Mouse (Mus musculus): ENCODE measurements around the gene Rchy1. TPM values are rescaled to one million over a fixed set of nuclear protein-coding genes. Genes with fewer than 3 reads are reported as not detected.

Rchy1 gene
- 5.5 and 6.1 TPM in 2 replicates for polyA plus RNA-seq (2012; rRNA removed)

GRCm38 (mm10) chr5:91962639-91963440, at the start of gene Rchy1:
TSS of gene Rchy1 (minus strand) at chr5:91963068.

GRCm38 (mm10) chr5:91987236-91987635, 24.4 kb upstream of the Rchy1 start, which contains the start of gene Odaph:
TSS of gene Odaph (plus strand) at chr5:91987475.

Other genes starting within 250 kb of the Rchy1 start
- not detected in 2 replicates for gene Odaph, start 24.4 kb upstream of the Rchy1 start, polyA plus RNA-seq (2012; rRNA removed)
- gene Cdkl2, start 80.8 kb upstream of the Rchy1 start, polyA plus RNA-seq (2012; rRNA removed): 0.47 TPM in 2 replicates
- 1.9 and 3.1 TPM in 2 replicates for gene G3bp2, start 120.7 kb upstream of the Rchy1 start, polyA plus RNA-seq (2012; rRNA removed)
- gene Uso1, start 174.9 kb upstream of the Rchy1 start, polyA plus RNA-seq (2012; rRNA removed): 9.0 and 12.1 TPM in 2 replicates